Mouse (Mus musculus) layer of hippocampus, adult 2 months (tissue): ENCODE data around the gene Serpina1f. TPM values are rescaled to one million over a fixed set of nuclear protein-coding genes. Genes with fewer than 3 reads are reported as not detected.
A peak's percentile ranks its signal among the peaks of the same experiment; 100 is the strongest.

Experiments used
- DNase-seq, 2 experiments: peaks; one replicate each; pipeline ENCODE4 v3.0.0; 2022; ENCODE audit warnings: low spot score in 2 of 2
- H3K27ac ChIP-seq: fragments of 200-600 bp; 2 replicates; pipeline ENCODE4 v1.8.1; 2022
- H3K4me3 ChIP-seq: fragments of 200-600 bp; 2 replicates; pipeline ENCODE4 v1.8.1; 2022; ENCODE audit warnings: mild to moderate bottlenecking
- CTCF ChIP-seq: fragments of 200-600 bp; conservative IDR thresholded peaks from 2 replicates; pipeline ENCODE4 v1.8.1; 2022; ENCODE audit warnings: antibody characterized with exemption, mild to moderate bottlenecking, moderate library complexity
- total RNA-seq, 2 experiments: library from RNA; stranded (reverse); gene quantifications; 2 replicates each; pipeline ENCODE4 v1.2.3; 2021

The Serpina1f gene
- total RNA-seq, 2 experiments from 2014 or later = not detected

GRCm38 (mm10) chr12:103656848-103657626 is 38.3 kb downstream of the Serpina1f start, which contains the start of gene Serpina6:
Serpina6 (minus strand) TSS chr12:103657212.
- H3K27ac ChIP-seq = no peak within 1 kb of the TSS
- H3K4me3 ChIP-seq = no peak within 1 kb of the TSS
- TF ChIP-seq CTCF = no peak
- DNase-seq = no peak

GRCm38 (mm10) chr12:103655123-103656044 is 39.9 kb downstream of the Serpina1f start:
- DNase-seq = no peak
- Histone ChIP-seq H3K4me3 (no peak overlapping the region), H3K27ac (no peak overlapping the region)
- TF ChIP-seq CTCF = no peak

- DNase-seq = no peak
- Histone ChIP-seq H3K27ac (no peak overlapping the region), H3K4me3 (no peak overlapping the region)
- TF ChIP-seq CTCF = no peak
These were observed 41.5 kb downstream of the Serpina1f start for GRCm38 (mm10) chr12:103653836-103654235.

DNA sequence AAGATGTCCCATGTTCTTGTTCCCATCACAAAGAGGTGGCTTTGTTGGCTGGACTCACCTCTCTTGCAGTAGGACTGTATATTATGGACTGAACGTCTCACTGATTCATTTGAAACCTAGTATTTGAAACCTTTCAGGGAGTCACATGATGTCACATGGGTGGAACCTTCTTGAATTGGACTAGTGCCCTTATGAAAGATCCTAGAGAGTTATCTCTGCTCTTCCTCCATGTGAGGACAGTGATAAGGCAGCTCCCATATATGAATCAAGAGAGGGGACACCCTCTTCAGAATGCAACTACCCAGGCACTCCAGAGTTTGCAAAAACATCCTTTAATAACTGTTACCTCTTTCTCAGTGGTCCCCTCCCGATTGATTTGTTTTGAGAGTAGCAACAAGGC is 49.0 kb downstream of the Serpina1f start:
- H3K4me3 ChIP-seq = no peak overlapping the region
- no peak for TF ChIP-seq CTCF
- DNase-seq = no peak
- no peak overlapping the region for H3K27ac ChIP-seq

DNA sequence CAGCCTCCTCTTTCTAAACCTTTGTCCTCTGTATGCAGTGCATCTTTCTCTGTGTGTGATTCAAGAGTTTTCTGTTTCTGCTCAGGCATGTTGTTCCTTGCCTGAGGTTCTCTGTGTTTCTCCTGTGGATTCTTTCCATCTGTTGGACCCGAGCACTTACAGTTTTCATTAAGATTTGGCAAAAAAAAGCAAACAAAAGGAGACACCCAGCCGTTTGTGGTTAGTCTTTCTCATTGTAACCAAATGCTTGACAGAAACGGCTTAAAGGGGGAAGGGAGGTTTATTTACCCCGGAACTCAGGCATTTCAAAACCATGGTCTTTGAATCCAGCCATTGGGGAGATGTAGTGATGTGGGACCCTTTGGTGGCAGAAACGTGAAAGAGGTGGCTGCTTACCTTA is 50.7 kb downstream of the Serpina1f start:
- no peak overlapping the region for H3K4me3 ChIP-seq
- TF ChIP-seq CTCF = no peak

DNA sequence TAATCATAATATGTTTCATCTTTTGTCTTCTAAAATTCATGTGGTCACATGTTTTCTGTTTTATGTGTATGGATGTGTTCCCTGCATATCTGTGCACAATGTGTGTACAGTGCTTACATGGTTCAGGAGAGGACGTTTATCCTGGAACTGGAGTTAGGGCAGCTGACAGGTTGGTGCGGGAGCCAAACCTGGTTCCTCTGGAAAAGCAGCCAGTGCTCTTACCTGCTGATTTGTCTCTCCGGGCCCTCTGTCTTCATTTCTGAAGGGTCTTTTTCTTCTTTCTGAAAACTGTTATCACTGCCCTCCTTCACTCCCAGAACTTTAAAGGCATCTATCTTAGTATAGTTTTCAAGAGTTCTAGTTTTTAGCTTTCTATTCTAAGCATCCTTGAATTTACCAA is 51.5 kb downstream of the Serpina1f start:
- Histone ChIP-seq H3K4me3 (no peak overlapping the region), H3K27ac (no peak overlapping the region)
- TF ChIP-seq CTCF = no peak
- DNase-seq = no peak

More for the DNA sequence above, 50.7 kb downstream of the Serpina1f start:
- no peak for DNase-seq
- no peak overlapping the region for H3K27ac ChIP-seq

DNA sequence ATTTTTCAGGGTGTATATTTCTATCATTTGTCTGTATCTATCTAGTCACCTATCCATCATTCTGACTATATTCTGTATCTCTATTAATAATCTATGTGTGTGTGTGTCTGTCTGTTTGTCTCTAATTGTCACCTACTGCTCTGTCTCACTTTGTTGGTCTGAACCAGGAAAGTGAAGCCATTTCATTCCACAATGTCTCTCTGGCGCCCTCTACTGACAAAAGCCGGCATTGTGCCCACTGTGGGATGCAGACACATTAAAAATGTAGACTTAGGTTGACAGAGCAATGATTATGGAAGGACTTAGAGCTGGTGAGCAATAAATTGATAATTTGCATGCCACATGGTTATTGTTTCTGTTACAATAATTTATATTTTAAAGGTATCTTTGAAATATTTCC is 52.0 kb downstream of the Serpina1f start:
- DNase-seq = peak; percentile 76 to 93
- peak; percentile 97 for TF ChIP-seq CTCF
- H3K4me3 ChIP-seq = no peak overlapping the region
- no peak overlapping the region for H3K27ac ChIP-seq

Other genes with a start within 250 kb of the Serpina1f start
- gene Ifi27l2b, start 238.3 kb downstream of the Serpina1f start, total RNA-seq = not detected
- gene Ppp4r4, start 163.2 kb downstream of the Serpina1f start, total RNA-seq = 10 to 100 TPM; 47.8 to 50.5 TPM
- under 1 TPM in 1 of 2 experiments, not detected in 1; 0.10 TPM for gene Serpina10, start 64.1 kb downstream of the Serpina1f start, total RNA-seq
- not detected for gene Serpina6, start 38.3 kb downstream of the Serpina1f start, total RNA-seq
- gene Serpina16, start 19.4 kb downstream of the Serpina1f start, total RNA-seq = not detected
- not detected for gene Serpina1d, start 78.1 kb upstream of the Serpina1f start, total RNA-seq
- not detected for gene Serpina1b, start 134.8 kb upstream of the Serpina1f start, total RNA-seq
- gene Serpina1a, start 168.0 kb upstream of the Serpina1f start, total RNA-seq = not detected
- gene Serpina1c, start 209.4 kb upstream of the Serpina1f start, total RNA-seq = not detected